Mouse (Mus musculus): Measurements from ENCODE around the gene Banf2. TPM values are rescaled to one million over a fixed set of nuclear protein-coding genes. Genes with fewer than 3 reads are reported as not detected.
A peak's percentile ranks its signal among the peaks of the same experiment; 100 is the strongest.

The Banf2 gene
- polyA plus RNA-seq (2012; rRNA removed), result not detected in 2 replicates

- DNase-seq (ENCODE audit: low read depth, low spot score), result no peak
- WGBS, result 93% methylated on average over 2 of the region's 2 CpGs
Observed at GRCm38 (mm10) chr2:144032664-144033063, at the start of gene Banf2. Banf2 (plus strand) TSS chr2:144033059.

- DNase-seq (ENCODE audit: low read depth, low spot score), result no peak
- WGBS, result 37% methylated on average over 2 of the region's 2 CpGs
Observed at GRCm38 (mm10) chr2:143983482-143983881, 49.4 kb upstream of the Banf2 start.

- no peak for DNase-seq (ENCODE audit: low read depth, low spot score)
- 44% methylated on average over 2 of the region's 2 CpGs for WGBS
Observed at GRCm38 (mm10) chr2:143987485-143987884, 45.4 kb upstream of the Banf2 start.

GRCm38 (mm10) chr2:143988016-143988415, 44.8 kb upstream of the Banf2 start:
- 89% methylated on average over 3 of the region's 3 CpGs for WGBS
- no peak for DNase-seq (ENCODE audit: low read depth, low spot score)

GRCm38 (mm10) chr2:143990997-143991396, 41.9 kb upstream of the Banf2 start:
- no peak for DNase-seq (ENCODE audit: low read depth, low spot score)
- WGBS, result 5% methylated on average over 1 of the region's 1 CpGs

- DNase-seq (ENCODE audit: low read depth, low spot score), result no peak
- 82% methylated on average over 7 of the region's 7 CpGs for WGBS
Observed at GRCm38 (mm10) chr2:143991964-143992672, 40.7 kb upstream of the Banf2 start.

- WGBS, result 87% methylated on average over 1 of the region's 1 CpGs
- DNase-seq (ENCODE audit: low read depth, low spot score), result no peak
Observed at GRCm38 (mm10) chr2:143992977-143993376, 39.9 kb upstream of the Banf2 start.

- DNase-seq (ENCODE audit: low read depth, low spot score), result peak; percentile 55
- 34% methylated on average over 5 of the region's 5 CpGs for WGBS
Observed at GRCm38 (mm10) chr2:144002229-144002984, 30.5 kb upstream of the Banf2 start.

- WGBS, result 8% methylated on average over 2 of the region's 2 CpGs
- no peak for DNase-seq (ENCODE audit: low read depth, low spot score)
Observed at GRCm38 (mm10) chr2:144003544-144003943, 29.3 kb upstream of the Banf2 start.

GRCm38 (mm10) chr2:144005166-144005955, 27.5 kb upstream of the Banf2 start:
- 43% methylated on average over 6 of the region's 6 CpGs for WGBS
- no peak for DNase-seq (ENCODE audit: low read depth, low spot score)

GRCm38 (mm10) chr2:144006686-144007085, 26.2 kb upstream of the Banf2 start:
- no peak for DNase-seq (ENCODE audit: low read depth, low spot score)
- 48% methylated on average over 6 of the region's 6 CpGs for WGBS

- no peak for DNase-seq (ENCODE audit: low read depth, low spot score)
- 54% methylated on average over 4 of the region's 4 CpGs for WGBS
Observed at GRCm38 (mm10) chr2:144007211-144007610, 25.6 kb upstream of the Banf2 start.

- no peak for DNase-seq (ENCODE audit: low read depth, low spot score)
- 55% methylated on average over 1 of the region's 1 CpGs for WGBS
Observed at GRCm38 (mm10) chr2:144009081-144009480, 23.8 kb upstream of the Banf2 start.

- 1% methylated on average over 30 of the region's 30 CpGs for WGBS
Observed at GRCm38 (mm10) chr2:144009551-144010281, 23.1 kb upstream of the Banf2 start.

GRCm38 (mm10) chr2:144010282-144011044, 22.4 kb upstream of the Banf2 start:
- 1% methylated on average over 107 of the region's 107 CpGs for WGBS
- DNase-seq (ENCODE audit: low read depth, low spot score), result no peak

More at GRCm38 (mm10) chr2:144009551-144010281, 23.1 kb upstream of the Banf2 start:
- DNase-seq (ENCODE audit: low read depth, low spot score), result peak; percentile 58

- DNase-seq (ENCODE audit: low read depth, low spot score), result peak; percentile 89
- under 1% methylated on average over 53 of the region's 53 CpGs for WGBS
Observed at GRCm38 (mm10) chr2:144011080-144011551, 21.7 kb upstream of the Banf2 start, which contains the start of gene Rrbp1. Rrbp1 (minus strand) TSS chr2:144011263.

GRCm38 (mm10) chr2:144014051-144014450, 18.8 kb upstream of the Banf2 start:
- WGBS, result 30% methylated on average over 11 of the region's 11 CpGs
- no peak for DNase-seq (ENCODE audit: low read depth, low spot score)

GRCm38 (mm10) chr2:144014481-144014880, 18.4 kb upstream of the Banf2 start:
- 52% methylated on average over 5 of the region's 5 CpGs for WGBS
- DNase-seq (ENCODE audit: low read depth, low spot score), result no peak

- WGBS, result 86% methylated on average over 9 of the region's 9 CpGs
- DNase-seq (ENCODE audit: low read depth, low spot score), result no peak
Observed at GRCm38 (mm10) chr2:144015861-144016260, 17.0 kb upstream of the Banf2 start.
